Mouse (Mus musculus) layer of hippocampus, postnatal 25 days (tissue): Measurements from ENCODE around the gene Nfs1. TPM values are rescaled to one million over a fixed set of nuclear protein-coding genes. Genes with fewer than 3 reads are reported as not detected.
"Not testable (repeated sequence)": the region's sequence is repeated elsewhere in the genome, so short reads cannot be mapped to it uniquely, and the experiment has no call there.

ENCODE experiments used
- DNase-seq, 2 experiments: peaks; one replicate each; pipeline ENCODE4 v3.0.0; 2022; ENCODE audit warnings: mixed read lengths in 2 of 2, low spot score in 1 of 2; ENCODE audit errors: extremely low spot score in 1 of 2
- total RNA-seq, 2 experiments: library from RNA; stranded (reverse); gene quantifications; 2 replicates each; pipeline ENCODE4 v1.2.3; 2021

Gene Nfs1
- 10 to 100 TPM; 45.6 to 47.4 TPM for total RNA-seq

- DNase-seq: peak; percentile 84 to 91
These were observed at the start of gene Nfs1, which contains the start of gene Romo1 for GRCm38 (mm10) chr2:156143953-156144724. TSS of gene Nfs1 (minus strand) at chr2:156144186. TSS of gene Romo1 (plus strand) at chr2:156144039.

GRCm38 (mm10) chr2:156193066-156193862 lies 49.3 kb upstream of the Nfs1 start:
- no peak for DNase-seq

GRCm38 (mm10) chr2:156192068-156192467 lies 48.1 kb upstream of the Nfs1 start:
- no peak for DNase-seq

- no peak for DNase-seq
These were observed 47.6 kb upstream of the Nfs1 start for GRCm38 (mm10) chr2:156191540-156191939.

GRCm38 (mm10) chr2:156190004-156190896 lies 46.3 kb upstream of the Nfs1 start:
- no peak for DNase-seq

GRCm38 (mm10) chr2:156189241-156189640 lies 45.3 kb upstream of the Nfs1 start:
- DNase-seq: not testable (repeated sequence)

DNA sequence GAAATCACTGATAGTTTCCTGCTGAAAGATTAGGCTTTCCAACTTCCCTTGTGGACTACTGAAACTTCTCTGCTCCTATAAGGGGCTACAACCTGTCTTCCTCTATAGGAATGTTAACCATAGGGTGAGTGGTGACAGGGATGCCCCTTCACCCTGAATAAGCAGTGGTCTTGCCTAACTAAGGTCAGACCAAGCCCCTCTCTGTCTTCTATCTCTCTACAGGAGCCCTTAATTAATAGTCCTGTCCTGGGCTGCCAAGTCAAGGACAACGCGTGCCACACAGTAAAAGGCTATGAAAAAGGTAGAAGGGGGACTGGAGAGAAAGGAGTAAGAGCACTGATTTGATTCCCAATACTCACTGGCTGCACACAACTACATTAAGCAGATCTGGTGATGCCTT lies 37.6 kb upstream of the Nfs1 start:
- DNase-seq: no peak

GRCm38 (mm10) chr2:156180824-156181590 lies 37.0 kb upstream of the Nfs1 start:
- DNase-seq: no peak

DNA sequence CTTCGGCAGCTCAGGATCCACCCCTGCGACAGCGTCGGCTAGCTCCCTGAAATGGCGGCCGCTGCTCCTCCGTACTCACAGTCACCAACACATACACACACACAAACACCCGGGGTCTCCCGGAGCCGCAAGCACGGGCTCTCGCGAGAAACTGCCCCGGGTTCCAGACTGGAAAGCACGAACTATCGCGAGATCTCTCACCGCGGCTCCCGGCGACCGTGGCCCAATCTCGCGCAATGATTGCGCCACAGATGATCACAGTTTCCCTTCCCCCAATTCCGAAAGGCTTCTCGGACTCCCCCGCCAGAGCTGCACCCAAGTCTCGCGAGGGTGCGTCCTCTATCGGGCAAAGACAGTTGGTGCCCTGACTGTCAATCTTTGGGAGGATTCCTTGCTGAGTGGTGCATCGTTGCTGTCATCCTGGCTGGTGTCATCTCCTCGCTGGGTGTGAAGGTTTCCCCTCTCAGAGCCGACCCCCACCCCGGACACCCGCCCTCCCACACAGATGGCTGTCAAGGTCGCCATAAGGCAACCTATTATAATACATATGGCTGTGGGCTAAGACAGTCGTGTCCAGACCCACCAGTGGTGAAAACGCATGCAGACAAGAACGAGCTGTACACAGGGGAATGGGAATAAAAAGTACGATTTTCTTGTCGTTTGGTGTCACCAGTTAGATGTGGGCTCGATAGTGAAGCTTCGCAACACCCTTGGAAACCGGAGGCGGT lies 36.3 kb upstream of the Nfs1 start, which contains the start of gene Rbm39:
Gene Rbm39 (minus strand): TSS at position 145 of the 728 bp plus-strand sequence.
- peak; percentile 100 for DNase-seq

DNA sequence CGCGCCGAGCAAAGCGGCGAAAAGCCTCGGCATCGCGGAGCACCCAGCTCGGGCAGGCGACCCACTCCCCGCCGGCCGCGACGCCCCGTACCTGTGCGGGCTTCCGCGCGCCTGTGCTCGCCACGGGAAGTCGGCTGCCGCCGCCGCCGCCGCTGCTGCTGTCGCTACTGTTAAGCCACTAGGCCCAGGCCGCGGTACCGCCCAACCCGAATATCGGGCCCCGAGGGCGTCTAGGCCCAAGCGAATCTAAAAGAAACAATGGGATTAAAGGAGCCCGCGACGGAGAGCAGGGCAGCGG lies 35.8 kb upstream of the Nfs1 start:
- no peak for DNase-seq

GRCm38 (mm10) chr2:156179046-156179795 lies 35.2 kb upstream of the Nfs1 start:
- DNase-seq: peak in 1 of 2 experiments; percentile 61

GRCm38 (mm10) chr2:156177651-156178050 lies 33.7 kb upstream of the Nfs1 start:
- no peak for DNase-seq

GRCm38 (mm10) chr2:156177079-156177478 lies 33.1 kb upstream of the Nfs1 start:
- no peak for DNase-seq

DNA sequence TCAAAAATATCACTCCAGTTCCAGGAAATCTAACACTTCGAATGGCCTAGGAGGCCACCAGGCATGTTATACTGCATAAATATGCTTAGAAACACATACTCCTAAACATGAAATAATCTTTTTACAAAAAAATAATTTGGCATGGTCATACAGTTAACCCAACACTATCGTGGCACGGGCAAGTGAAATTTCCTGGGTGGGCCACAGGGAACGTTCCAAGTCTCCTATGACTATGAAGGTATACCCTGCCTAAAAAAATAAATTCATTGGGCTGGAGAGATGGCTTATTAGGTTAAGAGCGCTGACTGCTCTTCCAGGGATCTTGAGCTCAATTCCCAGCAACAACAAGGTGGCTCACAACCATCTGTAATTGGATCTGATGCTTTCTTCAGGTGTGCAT lies 22.6 kb upstream of the Nfs1 start:
- DNase-seq: no peak

GRCm38 (mm10) chr2:156165478-156165877 lies 21.5 kb upstream of the Nfs1 start:
- DNase-seq: no peak

DNA sequence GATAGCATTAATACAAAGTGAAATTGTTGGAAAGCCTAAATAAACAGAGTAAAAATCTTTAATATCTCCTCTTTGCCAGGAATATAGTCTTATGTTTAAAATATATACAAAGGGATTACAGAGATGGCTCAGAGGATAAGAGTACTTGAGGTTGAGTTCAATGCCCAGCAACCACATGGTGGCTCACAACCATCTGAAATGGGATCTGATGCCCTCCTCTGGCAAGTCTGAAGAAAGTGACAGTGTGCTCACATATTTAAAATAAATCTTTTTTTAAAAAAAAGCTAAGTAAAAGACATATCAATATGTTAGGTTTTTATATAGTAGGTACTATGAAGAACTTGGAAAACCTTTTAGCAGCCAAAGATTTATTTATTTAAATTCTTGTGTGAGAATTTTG lies 7.6 kb upstream of the Nfs1 start:
- no peak for DNase-seq

GRCm38 (mm10) chr2:156147316-156147915 lies 3.4 kb upstream of the Nfs1 start:
- no peak for DNase-seq
